Mouse (Mus musculus): ENCODE data around the gene Dlg2.

Gene Dlg2

DNA sequence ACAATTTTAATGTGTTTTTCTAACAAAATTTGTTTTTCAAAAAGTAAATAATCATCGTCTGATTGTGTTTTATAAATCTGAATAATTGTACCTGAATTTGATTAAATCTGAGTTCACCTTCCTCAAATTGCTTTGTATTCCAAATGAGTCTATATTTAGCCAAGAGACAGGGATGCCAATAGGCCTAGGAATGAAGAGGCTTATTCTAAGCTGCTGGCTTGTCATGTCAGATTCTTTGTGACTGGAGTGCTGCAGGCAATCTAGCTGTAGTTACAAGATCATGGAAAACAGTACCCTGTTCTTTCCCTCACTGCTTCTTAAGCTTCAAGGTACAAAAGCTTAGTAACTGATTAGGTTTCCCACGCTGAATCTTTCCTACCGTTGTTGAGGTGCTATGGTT is 811.9 kb downstream of the Dlg2 start:
- DNase-seq, result no peak

DNA sequence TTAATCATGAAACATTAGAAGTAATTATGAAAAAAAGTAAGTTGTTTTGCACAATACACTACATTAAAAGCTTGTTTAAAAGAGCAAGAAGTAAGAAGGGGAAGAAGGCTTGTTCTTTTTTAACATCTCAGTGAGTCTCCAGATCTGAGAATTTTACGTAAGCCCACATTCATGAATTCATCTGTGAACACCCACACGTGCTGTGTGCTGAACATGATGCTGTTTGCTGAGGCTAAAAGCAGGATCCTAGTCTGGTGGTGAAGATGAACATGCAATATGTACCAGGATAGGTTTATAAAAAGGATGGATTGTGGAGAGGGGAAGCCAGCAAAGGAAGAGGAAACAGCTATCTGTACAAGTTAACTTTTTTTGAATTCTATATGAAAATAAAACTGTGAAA is 819.7 kb downstream of the Dlg2 start:
- no peak for DNase-seq

DNA sequence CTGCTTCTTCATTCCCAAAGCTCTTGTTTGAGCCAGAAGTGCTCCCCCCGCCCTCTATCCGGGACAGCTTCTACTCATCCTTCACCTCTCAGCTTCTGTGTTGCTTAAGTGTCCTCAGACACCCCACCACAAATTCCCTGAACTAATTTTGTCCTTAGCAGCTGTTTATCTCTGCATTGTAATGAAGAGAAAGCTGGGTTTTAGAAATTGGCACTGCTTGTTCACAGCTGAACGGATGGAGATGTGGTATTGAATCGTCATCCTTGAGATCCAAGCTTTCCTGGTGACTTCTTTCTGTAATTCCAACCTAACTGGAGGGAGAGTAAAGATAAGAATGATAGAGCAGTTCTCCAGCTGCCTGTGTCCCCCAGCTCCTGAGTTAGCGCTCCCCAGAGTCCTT is 834.7 kb downstream of the Dlg2 start:
- DNase-seq, result no peak

DNA sequence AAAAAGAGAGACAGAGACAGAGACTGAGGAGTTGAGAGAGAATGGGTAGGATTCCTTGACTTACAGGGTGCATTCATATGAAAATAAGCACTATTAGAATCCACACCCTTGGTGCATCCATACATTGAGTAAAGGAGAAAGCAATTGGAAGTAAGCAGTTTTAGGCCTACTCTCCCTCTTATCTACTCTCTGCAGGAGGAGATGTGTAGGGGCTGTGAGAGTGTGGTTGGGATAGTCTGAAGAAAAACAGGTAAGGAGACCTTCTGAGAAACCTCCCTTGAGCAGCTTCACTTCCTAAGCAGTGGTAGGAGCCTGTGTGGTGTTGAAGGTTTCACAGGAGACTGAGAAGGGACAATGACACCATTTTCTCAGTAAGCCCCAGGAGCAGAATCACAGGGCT is 868.6 kb downstream of the Dlg2 start:
- DNase-seq, result no peak

DNA sequence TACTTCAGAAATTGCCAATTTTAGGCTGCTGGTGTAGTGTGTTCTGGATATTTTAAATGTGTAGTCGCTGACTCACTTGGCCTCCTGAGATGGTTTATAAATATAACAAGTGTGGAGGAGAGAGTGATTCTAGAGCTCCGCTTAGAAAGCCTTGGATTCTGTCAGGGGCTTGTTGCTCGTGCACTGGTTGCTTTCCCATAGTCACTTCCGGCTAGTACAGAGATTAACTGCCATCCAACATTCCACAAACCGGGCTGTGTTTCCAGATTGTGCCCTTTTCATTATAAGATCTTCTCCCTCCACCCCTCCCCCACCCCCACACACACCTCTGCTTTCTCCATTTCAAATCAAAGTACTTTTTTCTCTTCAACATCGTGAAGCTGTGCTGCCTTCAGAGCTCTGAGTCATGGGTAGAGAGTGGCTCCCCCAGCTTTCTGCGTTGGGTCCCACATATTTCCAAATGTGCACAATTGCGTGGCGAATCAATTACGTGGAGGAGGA is 893.4 kb downstream of the Dlg2 start:
- DNase-seq, result no peak

DNA sequence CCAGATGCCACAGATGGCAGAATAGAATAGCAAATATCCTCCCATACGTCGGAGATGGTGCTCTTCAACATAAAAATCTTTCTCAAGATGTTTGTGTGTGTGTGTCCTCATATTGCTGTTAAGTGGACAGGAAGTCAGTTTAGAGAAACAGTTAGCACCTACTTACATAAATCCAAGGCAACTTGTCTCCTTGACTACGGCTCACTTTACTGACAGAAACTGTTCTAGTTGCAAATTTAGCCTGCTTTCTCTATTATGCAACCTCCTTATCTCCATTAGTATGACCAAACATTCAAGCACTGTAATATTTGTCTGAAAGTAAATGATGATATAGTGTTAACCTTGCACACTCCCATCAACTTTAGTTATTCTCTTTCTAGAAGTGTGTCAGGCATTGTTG is 905.8 kb downstream of the Dlg2 start:
- no peak for DNase-seq

DNA sequence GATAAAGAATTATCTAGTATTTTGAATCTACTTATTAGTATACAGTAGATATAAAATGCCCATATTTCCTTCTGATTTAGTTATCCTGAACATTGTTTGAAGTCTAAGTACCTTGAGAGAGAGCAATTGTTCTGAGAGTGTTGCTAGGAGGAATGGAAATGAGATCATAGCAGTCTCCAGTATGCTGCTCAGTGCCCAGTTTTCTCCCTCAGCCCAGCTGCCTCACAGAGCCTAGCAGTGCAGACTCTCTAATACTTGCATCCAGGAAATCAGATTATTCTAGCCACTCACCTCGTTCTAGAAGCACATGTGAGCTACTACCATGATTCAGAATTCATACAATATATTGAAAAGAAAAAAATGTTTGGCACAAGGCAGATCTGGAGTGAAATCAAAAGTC is 907.4 kb downstream of the Dlg2 start:
- no peak for DNase-seq

DNA sequence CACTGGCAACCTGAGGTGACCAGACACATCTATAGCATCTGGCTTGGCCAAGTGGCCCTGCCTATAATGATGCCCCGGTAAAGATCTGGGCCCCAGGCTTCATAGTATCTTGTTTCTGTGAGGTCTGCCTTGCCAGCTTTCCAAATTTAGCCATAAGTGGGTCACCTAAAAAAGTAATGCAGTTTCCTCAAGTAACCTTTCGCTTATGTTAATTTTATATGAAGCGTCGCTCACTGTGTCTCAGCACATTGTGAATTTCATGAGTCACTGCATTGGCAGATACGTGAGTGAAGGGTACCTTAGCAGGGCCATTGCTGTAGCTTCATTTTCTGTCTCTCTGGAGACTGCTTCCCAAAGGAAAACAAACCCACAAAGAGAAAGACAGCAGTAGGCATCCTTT is 912.8 kb downstream of the Dlg2 start:
- no peak for DNase-seq

DNA sequence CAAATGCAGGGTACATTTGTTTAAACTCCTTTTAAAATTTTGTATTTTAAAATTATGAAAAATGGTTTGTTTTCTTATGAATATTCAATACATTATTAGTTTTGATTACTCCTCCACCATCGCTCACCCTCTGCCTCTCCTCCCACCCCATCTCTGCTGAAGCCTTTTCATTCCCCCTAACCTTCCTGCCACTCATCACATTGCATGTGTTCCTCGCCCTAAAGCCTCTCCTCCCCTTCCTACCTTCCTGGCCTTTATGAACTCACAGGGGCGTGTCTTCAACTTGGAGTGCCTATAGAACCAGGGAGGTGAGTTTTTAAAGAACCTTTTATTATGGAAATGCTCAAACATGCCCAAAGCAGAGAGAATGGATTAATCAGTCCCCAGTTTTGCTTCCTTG is 921.4 kb downstream of the Dlg2 start:
- no peak for DNase-seq

DNA sequence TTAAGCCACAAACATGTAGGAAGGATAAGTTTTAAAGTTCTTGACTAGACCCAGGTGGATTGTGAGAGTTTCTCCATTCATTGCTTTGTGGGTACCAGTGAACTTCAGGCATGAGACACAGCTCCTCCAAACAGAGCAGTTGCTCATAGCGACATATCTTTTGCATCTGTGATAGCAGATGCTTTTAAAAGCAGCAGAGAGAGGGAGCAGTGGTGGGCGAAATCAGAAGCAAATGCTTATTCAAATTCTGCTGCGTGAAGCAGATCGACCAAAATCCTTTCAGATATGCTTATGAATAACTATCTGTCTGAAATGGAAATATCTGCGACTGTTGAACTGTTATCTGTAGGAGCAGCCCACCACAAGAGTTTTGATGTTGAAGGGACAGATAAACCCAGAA is 935.6 kb downstream of the Dlg2 start:
- DNase-seq, result no peak

DNA sequence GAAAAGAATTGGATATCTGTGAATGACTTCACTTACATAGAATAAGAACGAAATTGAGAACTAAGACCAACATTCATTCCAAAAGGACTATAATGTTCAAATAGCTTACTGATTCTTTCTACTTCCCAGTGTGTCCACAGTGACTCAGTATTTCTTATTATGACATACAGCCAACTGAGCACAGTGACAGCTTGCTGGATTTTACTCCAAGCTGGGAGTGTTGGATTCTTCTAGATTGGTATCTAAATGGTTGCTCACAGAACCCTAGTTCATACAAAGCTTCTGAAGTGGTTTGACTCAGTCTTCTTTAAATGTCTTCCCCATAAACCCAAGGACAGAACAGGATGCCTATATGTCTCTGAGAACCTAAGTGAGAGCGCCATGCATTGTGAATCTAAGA is 937.7 kb downstream of the Dlg2 start:
- DNase-seq, result no peak

DNA sequence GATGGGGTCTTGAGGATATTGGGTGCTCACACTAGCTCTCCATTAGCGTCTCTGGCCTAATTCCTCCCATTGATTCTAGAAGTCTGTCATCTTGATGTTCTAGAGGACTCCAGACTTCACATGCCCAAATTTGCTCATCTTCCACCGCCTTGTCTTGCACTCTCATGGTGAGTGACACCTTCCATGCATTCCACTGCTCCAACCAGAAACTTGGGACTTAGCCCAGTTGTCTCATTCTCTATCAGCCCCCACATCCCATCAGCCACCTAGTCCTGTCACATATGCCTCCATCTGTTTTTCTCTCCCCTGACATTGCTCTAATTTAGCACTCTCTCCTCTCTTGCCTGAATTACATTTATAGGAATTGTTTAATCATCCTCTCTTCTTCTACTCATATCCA is 938.3 kb downstream of the Dlg2 start:
- DNase-seq, result no peak

DNA sequence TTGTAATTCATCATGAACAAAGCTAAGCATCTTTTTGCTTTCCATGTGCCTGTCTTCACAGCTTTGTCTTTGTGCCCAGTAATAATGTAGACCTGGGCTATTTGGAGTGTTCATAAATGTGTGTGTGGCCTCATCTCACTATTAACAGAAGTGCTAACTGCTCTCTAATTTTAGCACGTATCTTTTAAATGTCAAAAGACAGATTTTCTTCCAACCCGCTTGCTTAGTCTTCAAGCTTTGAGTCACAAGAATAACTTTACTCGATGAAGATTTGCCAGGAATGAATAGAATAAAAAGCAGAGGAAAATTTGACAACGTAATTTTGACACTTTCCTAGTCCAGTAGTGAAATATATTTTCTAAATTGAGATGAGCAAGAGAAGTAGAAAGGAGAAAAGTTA is 943.7 kb downstream of the Dlg2 start:
- DNase-seq, result no peak

DNA sequence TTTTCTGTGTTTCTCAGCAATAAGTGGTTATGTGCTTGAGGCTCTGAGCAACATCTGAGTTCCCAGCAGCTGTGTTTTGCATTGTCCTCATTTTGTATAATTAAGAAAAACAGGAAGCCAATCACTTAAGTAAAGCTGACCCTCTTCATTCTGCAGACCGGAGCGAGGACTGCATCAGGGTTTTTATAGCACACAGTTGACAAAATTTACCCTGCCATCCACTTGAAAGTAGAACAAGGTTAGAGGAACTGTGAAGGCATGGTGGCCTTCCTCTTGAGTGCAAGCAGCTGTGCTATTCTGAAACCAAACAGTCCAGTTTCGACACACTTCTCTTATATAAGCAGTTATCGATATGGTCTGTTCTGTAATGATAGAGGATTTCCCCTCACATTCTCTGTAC is 947.3 kb downstream of the Dlg2 start:
- DNase-seq, result no peak

DNA sequence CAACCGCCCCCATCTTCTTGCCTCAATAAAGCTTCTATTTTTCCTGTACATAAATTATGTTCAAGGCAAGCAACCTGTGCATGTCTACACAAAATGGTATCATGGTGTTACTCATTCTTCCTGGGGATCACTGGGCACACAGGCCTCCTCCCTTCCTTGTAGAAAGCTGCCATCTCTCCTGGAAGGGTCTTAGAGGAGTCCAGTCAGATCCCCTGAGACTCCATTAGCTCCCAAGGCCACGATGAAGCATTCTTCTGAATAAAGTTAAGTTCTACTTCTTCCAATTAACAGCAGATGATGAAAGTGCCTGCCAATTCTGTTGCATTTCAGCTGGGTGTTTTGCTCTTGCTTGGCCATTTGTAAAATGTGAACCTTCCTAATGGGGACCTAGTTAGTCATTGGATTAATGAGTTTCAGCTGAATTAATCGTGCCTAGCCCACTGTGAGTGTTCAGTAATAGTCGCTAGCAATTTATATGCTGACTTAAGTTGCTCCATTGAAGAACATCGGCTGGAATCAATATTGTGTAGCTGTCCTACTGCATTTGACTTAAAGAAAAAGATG is 953.3 kb downstream of the Dlg2 start:
- no peak for DNase-seq

DNA sequence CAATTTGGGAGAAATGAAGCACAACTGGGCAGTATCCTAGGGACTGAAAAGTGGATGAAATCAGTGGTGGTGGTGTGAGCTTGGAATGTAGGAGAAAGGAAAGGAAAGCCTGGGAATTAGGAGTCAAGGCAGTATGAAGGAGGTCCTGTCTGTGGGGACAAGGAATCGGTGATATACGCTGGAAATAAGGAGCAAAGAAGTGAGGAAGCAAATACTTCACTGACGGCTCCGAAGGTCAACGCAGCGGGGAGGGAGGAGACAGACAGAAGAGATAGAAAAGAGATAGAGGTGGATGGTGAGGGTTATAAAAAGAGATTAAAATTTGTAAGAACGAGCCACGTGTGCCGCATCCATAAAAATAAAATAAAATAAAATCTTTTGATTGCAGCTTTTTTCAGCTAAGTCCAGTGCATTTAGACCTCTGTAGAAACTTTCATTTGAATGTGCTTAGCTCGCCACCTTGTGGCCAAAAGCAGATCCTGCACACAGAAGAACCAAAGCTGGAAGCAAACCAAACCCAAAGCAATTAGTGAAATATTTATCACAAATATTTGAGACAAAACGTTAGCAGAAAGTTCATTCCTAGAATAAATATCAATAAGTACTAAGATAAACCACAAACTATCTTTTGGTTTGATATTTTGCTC is 955.2 kb downstream of the Dlg2 start:
- DNase-seq, result peak; percentile 33

DNA sequence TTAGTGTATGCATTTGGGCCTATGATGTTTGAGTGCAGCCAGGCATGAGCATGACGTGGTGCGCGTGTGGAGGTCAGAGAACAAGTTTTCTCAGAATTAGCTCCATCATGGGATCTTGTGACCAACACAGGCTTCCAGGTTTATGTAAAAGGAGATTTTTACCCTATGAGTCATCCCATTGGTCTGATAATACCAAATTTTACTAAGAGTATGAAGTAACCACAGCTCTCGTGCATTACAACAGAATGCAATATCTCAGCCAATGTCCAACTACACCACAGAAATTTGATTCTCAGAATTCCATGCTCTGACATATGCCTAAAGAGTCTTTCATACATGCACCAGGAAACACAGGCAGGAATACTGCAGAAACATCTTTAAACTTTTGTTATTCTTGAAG is 956.1 kb downstream of the Dlg2 start:
- no peak for DNase-seq

DNA sequence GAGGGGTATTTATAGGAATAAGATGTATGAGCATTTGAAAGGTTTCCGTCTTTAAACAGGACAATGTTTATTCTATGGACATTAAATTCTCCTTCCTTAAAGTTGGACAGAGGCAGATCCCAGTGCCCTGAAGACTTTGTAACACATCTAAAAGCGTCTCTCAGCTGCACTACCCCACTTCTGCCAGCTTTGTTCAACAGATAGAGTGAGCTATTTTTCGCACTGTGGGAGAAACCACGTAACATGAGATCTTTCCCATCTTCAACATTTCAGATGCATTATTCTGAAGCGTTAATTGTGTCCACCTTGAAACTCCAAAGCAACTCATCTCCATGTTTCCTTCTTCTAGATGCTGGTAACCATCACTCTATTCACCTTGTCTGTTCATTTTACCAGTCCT is 958.3 kb downstream of the Dlg2 start:
- no peak for DNase-seq

DNA sequence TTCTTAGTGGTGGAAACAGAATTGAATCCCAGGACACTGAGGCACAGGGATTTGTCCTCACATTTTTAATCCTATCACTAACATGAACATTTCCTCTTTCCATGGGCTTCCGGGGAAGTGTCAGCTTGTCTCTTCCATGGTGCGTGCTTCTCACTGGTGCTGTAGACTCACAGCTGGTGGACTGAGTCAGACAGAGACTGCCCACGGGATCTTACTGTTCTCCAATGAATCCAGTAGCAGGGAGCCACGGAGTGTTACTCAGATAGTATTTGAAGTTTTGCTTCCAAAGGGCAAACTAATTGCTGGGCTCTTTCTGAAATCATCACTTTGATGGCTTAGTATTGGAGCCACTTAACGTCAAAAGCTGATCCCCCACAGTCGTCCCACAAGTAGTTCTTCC is 963.9 kb downstream of the Dlg2 start:
- no peak for DNase-seq

DNA sequence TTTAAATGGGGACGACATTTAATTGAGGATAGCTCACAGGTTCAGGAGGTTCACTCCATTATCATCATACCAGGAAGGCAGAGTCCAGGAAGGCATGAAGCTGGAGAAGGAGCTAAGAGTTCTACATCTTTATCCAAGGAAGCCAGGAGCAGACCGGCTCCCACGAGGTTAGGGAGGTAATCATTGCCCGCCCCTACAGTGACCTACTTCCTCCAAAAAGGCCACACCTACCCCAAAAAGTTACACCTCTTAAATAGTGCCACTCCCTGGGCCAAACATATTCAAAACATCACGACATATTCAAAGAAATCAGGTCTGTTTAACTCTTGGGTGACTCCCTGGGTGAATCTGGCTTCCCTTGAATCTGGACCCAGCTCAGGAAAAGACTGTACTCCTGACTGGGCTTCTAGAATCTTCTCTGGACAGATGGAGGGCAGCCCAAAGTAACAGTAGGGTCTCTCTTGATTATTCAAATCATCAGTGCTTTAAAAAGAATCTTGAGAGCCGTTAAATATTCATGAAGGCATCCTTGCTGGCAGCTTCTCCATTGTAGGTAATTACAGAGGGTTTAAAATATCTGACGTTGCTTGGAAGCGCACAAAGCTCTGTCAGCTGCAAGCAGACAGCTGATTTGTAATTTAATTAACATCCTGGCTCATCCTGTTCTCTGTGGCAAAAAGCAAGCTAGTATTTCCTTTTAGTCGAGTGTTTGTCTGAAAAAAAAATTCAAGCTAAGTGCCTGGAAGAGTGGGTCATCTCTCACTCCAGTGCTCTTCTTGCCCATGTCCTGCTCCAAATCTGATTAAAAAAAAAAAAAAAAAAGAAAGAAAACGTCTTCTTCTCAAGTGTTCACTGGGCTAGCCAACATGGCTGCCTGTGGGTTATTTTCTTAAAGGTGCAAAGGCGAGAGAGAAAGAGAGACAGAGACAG is 966.2 kb downstream of the Dlg2 start:
- no peak for DNase-seq

DNA sequence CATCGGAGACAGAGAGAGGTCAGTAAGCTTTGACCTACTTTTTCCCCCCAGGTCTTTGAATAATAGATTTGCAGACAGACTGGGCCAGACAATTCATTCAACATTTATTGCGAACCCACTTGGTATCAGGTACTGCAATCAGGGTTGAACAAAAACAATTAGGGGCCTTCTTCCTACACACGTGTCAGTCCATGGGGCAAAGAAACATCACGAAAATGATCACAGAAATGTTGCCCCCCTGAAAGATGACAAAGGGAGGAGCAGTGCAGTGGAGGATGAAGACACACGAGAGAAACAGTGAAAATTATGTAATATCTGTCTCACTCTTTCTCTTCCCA is 966.9 kb downstream of the Dlg2 start:
- no peak for DNase-seq

DNA sequence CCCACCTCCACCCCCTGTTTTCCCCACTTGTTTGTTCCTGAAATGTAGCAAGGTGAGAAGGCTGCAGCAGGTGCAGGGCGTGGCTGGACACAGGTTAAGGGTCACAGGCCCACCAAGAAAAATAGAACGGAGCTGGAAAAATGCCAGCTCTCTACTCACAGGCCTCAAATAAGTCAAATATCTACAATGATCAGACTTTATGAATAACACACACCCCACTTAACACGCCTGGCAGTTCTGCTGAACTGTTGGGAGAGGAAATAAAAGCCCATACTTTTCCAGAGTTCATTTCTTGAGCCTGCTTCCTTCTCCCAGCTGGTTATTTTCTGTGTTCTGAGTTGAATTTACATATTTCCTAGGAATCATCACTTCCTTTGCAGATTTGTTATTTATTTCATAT is 967.4 kb downstream of the Dlg2 start:
- no peak for DNase-seq

DNA sequence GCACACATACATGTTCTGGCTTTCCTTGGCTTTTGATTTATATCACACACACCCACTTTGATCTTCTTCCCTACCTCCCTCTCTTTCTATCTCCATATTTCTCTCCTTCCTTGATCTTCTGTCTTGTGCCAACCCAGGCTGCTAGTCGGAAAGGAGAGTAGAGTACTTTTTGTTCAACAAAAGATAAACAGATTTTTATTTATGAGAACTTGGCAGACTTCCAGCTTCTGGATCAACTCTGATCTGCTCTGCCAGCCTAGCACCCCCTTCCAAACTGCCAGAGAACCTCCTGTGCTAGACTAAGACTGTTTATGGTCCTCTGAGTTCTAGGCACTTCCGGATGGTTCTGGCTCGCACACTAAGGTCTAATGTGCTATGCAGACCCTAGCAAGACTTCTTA is 968.3 kb downstream of the Dlg2 start:
- no peak for DNase-seq

DNA sequence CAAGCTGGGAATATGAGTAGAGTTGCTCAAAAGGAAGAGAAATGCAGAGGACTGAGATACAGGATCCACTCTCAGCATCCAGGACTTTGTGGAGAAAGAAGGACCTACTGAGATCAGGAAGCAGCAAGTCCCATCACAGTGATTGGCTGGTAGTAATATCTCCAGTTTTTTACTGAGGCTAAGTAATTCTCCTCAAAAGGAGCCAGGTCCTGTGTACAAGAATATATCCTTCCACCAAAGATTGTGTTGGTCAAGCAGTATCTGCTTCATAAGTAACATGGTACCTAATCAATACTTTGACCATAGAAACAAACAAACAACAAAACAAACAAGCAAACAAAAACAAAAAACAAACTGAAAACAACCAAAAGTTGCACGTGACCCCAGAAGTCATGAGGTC is 980.3 kb downstream of the Dlg2 start:
- DNase-seq, result no peak
